Mouse (Mus musculus): ENCODE results near the gene Zmym1. TPM values are rescaled to one million over a fixed set of nuclear protein-coding genes. Genes with fewer than 3 reads are reported as not detected.
"Not testable (repeated sequence)": the region's sequence is repeated elsewhere in the genome, so short reads cannot be mapped to it uniquely, and the experiment has no call there.

The Zmym1 gene
- polyA plus RNA-seq (2015; fragmentation: Nextera tagmentation; extraction: Ambion mirVana): 11.9 and 12.4 TPM in 2 replicates

- no peaks in the 10 kb centered on the region for H3K27me3 ChIP-seq (ENCODE audit: control insufficient read depth, insufficient read depth, low read length)
- no peaks in the 10 kb centered on the region for H3K4me1 ChIP-seq (ENCODE audit: control insufficient read depth, insufficient read depth, low read length)
- WGBS: 1% methylated on average over 38 of the region's 38 CpGs
- ATAC-seq (replicated peaks; ENCODE audit: extremely low read depth, insufficient read depth, low FRiP score): peak; percentile 94
- H3K4me3 ChIP-seq (ENCODE audit: low read length): peak within 1 kb of the TSS; percentile 93
- H3K9ac ChIP-seq (ENCODE audit: low read length): peak within 1 kb of the TSS; percentile 89
- H3K36me3 ChIP-seq (ENCODE audit: control insufficient read depth, insufficient read depth): peaks cover 14% of the 10 kb centered on the region
- H3K9me3 ChIP-seq (replicated peaks; ENCODE audit: control insufficient read depth, low read length): no peaks in the 10 kb centered on the region
- peak within 1 kb of the TSS; percentile 74 for H3K4me2 ChIP-seq (ENCODE audit: low read depth, low read length)
- H3K27ac ChIP-seq (ENCODE audit: low read length): peak within 1 kb of the TSS; percentile 72
Measured at GRCm38 (mm10) chr4:127060585-127061290, at the start of gene Zmym1. Gene Zmym1, minus strand, starts transcription at chr4:127061152.

GRCm38 (mm10) chr4:127110570-127110969 is 49.6 kb upstream of the Zmym1 start:
- no peak overlapping the region for H3K4me2 ChIP-seq (ENCODE audit: low read depth, low read length)
- peaks cover 13% of the 10 kb centered on the region for H3K36me3 ChIP-seq (ENCODE audit: control insufficient read depth, insufficient read depth)
- WGBS: 59% methylated on average over 4 of the region's 4 CpGs
- no peak overlapping the region for H3K4me3 ChIP-seq (ENCODE audit: low read length)
- H3K9me3 ChIP-seq (replicated peaks; ENCODE audit: control insufficient read depth, low read length): no peaks in the 10 kb centered on the region
- H3K27me3 ChIP-seq (ENCODE audit: control insufficient read depth, insufficient read depth, low read length): no peaks in the 10 kb centered on the region
- H3K4me1 ChIP-seq (ENCODE audit: control insufficient read depth, insufficient read depth, low read length): no peaks in the 10 kb centered on the region
- H3K27ac ChIP-seq (ENCODE audit: low read length): no peak overlapping the region
- H3K9ac ChIP-seq (ENCODE audit: low read length): no peak overlapping the region
- no peak for ATAC-seq (replicated peaks; ENCODE audit: extremely low read depth, insufficient read depth, low FRiP score)

GRCm38 (mm10) chr4:127107566-127107965 is 46.6 kb upstream of the Zmym1 start:
- WGBS: 94% methylated on average over 4 of the region's 4 CpGs
- no peak overlapping the region for H3K27ac ChIP-seq (ENCODE audit: low read length)
- no peak for ATAC-seq (replicated peaks; ENCODE audit: extremely low read depth, insufficient read depth, low FRiP score)

GRCm38 (mm10) chr4:127099552-127099951 is 38.6 kb upstream of the Zmym1 start:
- not testable (repeated sequence) for H3K27me3 ChIP-seq (ENCODE audit: control insufficient read depth, insufficient read depth, low read length); H3K9ac ChIP-seq (ENCODE audit: low read length); H3K27ac ChIP-seq (ENCODE audit: low read length); ATAC-seq (replicated peaks; ENCODE audit: extremely low read depth, insufficient read depth, low FRiP score); H3K9me3 ChIP-seq (replicated peaks; ENCODE audit: control insufficient read depth, low read length); H3K4me3 ChIP-seq (ENCODE audit: low read length); H3K4me2 ChIP-seq (ENCODE audit: low read depth, low read length); H3K36me3 ChIP-seq (ENCODE audit: control insufficient read depth, insufficient read depth); H3K4me1 ChIP-seq (ENCODE audit: control insufficient read depth, insufficient read depth, low read length)
- WGBS: 91% methylated on average over 1 of the region's 2 CpGs

More at GRCm38 (mm10) chr4:127107566-127107965, 46.6 kb upstream of the Zmym1 start:
- H3K4me3 ChIP-seq (ENCODE audit: low read length): no peak overlapping the region
- no peaks in the 10 kb centered on the region for H3K9me3 ChIP-seq (replicated peaks; ENCODE audit: control insufficient read depth, low read length)
- no peaks in the 10 kb centered on the region for H3K27me3 ChIP-seq (ENCODE audit: control insufficient read depth, insufficient read depth, low read length)
- H3K4me2 ChIP-seq (ENCODE audit: low read depth, low read length): no peak overlapping the region
- H3K9ac ChIP-seq (ENCODE audit: low read length): no peak overlapping the region
- H3K36me3 ChIP-seq (ENCODE audit: control insufficient read depth, insufficient read depth): peaks cover 15% of the 10 kb centered on the region
- H3K4me1 ChIP-seq (ENCODE audit: control insufficient read depth, insufficient read depth, low read length): no peaks in the 10 kb centered on the region

- 80% methylated on average over 4 of the region's 4 CpGs for WGBS
Measured at GRCm38 (mm10) chr4:127095090-127095489, 34.1 kb upstream of the Zmym1 start.

GRCm38 (mm10) chr4:127091188-127091587 is 30.2 kb upstream of the Zmym1 start:
- no peaks in the 10 kb centered on the region for H3K27me3 ChIP-seq (ENCODE audit: control insufficient read depth, insufficient read depth, low read length)
- H3K9ac ChIP-seq (ENCODE audit: low read length): no peak overlapping the region
- no peak for ATAC-seq (replicated peaks; ENCODE audit: extremely low read depth, insufficient read depth, low FRiP score)
- 89% methylated on average over 1 of the region's 1 CpGs for WGBS
- no peak overlapping the region for H3K4me2 ChIP-seq (ENCODE audit: low read depth, low read length)
- H3K27ac ChIP-seq (ENCODE audit: low read length): no peak overlapping the region
- no peaks in the 10 kb centered on the region for H3K9me3 ChIP-seq (replicated peaks; ENCODE audit: control insufficient read depth, low read length)
- no peaks in the 10 kb centered on the region for H3K4me1 ChIP-seq (ENCODE audit: control insufficient read depth, insufficient read depth, low read length)
- H3K4me3 ChIP-seq (ENCODE audit: low read length): no peak overlapping the region
- peaks cover 2% of the 10 kb centered on the region; the same call in 1 of the 2 replicates for H3K36me3 ChIP-seq (ENCODE audit: control insufficient read depth, insufficient read depth)

More at GRCm38 (mm10) chr4:127095090-127095489, 34.1 kb upstream of the Zmym1 start:
- Histone ChIP-seq H3K36me3 (ENCODE audit: control insufficient read depth, insufficient read depth) (no peaks in the 10 kb centered on the region; the same call in 1 of the 2 replicates), H3K27me3 (ENCODE audit: control insufficient read depth, insufficient read depth, low read length) (no peaks in the 10 kb centered on the region), H3K27ac (ENCODE audit: low read length) (no peak overlapping the region), H3K4me3 (ENCODE audit: low read length) (no peak overlapping the region), H3K9ac (ENCODE audit: low read length) (no peak overlapping the region), H3K4me2 (ENCODE audit: low read depth, low read length) (no peak overlapping the region), H3K9me3 (replicated peaks; ENCODE audit: control insufficient read depth, low read length) (no peaks in the 10 kb centered on the region), H3K4me1 (ENCODE audit: control insufficient read depth, insufficient read depth, low read length) (no peaks in the 10 kb centered on the region)
- no peak for ATAC-seq (replicated peaks; ENCODE audit: extremely low read depth, insufficient read depth, low FRiP score)

GRCm38 (mm10) chr4:127085761-127086160 is 24.8 kb upstream of the Zmym1 start:
- ATAC-seq (replicated peaks; ENCODE audit: extremely low read depth, insufficient read depth, low FRiP score): no peak
- H3K4me2 ChIP-seq (ENCODE audit: low read depth, low read length): no peak overlapping the region
- WGBS: 77% methylated on average over 1 of the region's 1 CpGs

GRCm38 (mm10) chr4:127083131-127083530 is 22.2 kb upstream of the Zmym1 start:
- Histone ChIP-seq H3K27ac (ENCODE audit: low read length) (no peak overlapping the region), H3K4me2 (ENCODE audit: low read depth, low read length) (no peak overlapping the region), H3K36me3 (ENCODE audit: control insufficient read depth, insufficient read depth) (no peaks in the 10 kb centered on the region), H3K4me3 (ENCODE audit: low read length) (no peak overlapping the region), H3K9me3 (replicated peaks; ENCODE audit: control insufficient read depth, low read length) (no peaks in the 10 kb centered on the region), H3K27me3 (ENCODE audit: control insufficient read depth, insufficient read depth, low read length) (no peaks in the 10 kb centered on the region), H3K9ac (ENCODE audit: low read length) (no peak overlapping the region), H3K4me1 (ENCODE audit: control insufficient read depth, insufficient read depth, low read length) (peaks cover under 1% of the 10 kb centered on the region)
- ATAC-seq (replicated peaks; ENCODE audit: extremely low read depth, insufficient read depth, low FRiP score): no peak
- WGBS: 64% methylated on average over 2 of the region's 2 CpGs

More at GRCm38 (mm10) chr4:127085761-127086160, 24.8 kb upstream of the Zmym1 start:
- Histone ChIP-seq H3K27me3 (ENCODE audit: control insufficient read depth, insufficient read depth, low read length) (no peaks in the 10 kb centered on the region), H3K4me1 (ENCODE audit: control insufficient read depth, insufficient read depth, low read length) (no peaks in the 10 kb centered on the region), H3K27ac (ENCODE audit: low read length) (no peak overlapping the region), H3K9me3 (replicated peaks; ENCODE audit: control insufficient read depth, low read length) (no peaks in the 10 kb centered on the region), H3K36me3 (ENCODE audit: control insufficient read depth, insufficient read depth) (peaks cover 2% of the 10 kb centered on the region; the same call in 1 of the 2 replicates), H3K4me3 (ENCODE audit: low read length) (no peak overlapping the region), H3K9ac (ENCODE audit: low read length) (no peak overlapping the region)

GRCm38 (mm10) chr4:127080806-127081205 is 19.9 kb upstream of the Zmym1 start:
- Histone ChIP-seq H3K4me3 (ENCODE audit: low read length) (no peak overlapping the region), H3K9me3 (replicated peaks; ENCODE audit: control insufficient read depth, low read length) (no peaks in the 10 kb centered on the region), H3K4me2 (ENCODE audit: low read depth, low read length) (no peak overlapping the region), H3K36me3 (ENCODE audit: control insufficient read depth, insufficient read depth) (no peaks in the 10 kb centered on the region), H3K9ac (ENCODE audit: low read length) (no peak overlapping the region), H3K4me1 (ENCODE audit: control insufficient read depth, insufficient read depth, low read length) (peaks cover 5% of the 10 kb centered on the region), H3K27ac (ENCODE audit: low read length) (no peak overlapping the region), H3K27me3 (ENCODE audit: control insufficient read depth, insufficient read depth, low read length) (no peaks in the 10 kb centered on the region)
- no peak for ATAC-seq (replicated peaks; ENCODE audit: extremely low read depth, insufficient read depth, low FRiP score)
- 47% methylated on average over 1 of the region's 1 CpGs for WGBS

Data from heart, embryonic 16.5 days (tissue).